Mouse (Mus musculus): ENCODE measurements around the gene Gm20425. TPM values are rescaled to one million over a fixed set of nuclear protein-coding genes. Genes with fewer than 3 reads are reported as not detected.

Gene Gm20425
- polyA plus RNA-seq (2014; fragmentation: Nextera tagmentation; extraction: Ambion mirVana): 0.21 and 1.6 TPM in 2 replicates

DNA sequence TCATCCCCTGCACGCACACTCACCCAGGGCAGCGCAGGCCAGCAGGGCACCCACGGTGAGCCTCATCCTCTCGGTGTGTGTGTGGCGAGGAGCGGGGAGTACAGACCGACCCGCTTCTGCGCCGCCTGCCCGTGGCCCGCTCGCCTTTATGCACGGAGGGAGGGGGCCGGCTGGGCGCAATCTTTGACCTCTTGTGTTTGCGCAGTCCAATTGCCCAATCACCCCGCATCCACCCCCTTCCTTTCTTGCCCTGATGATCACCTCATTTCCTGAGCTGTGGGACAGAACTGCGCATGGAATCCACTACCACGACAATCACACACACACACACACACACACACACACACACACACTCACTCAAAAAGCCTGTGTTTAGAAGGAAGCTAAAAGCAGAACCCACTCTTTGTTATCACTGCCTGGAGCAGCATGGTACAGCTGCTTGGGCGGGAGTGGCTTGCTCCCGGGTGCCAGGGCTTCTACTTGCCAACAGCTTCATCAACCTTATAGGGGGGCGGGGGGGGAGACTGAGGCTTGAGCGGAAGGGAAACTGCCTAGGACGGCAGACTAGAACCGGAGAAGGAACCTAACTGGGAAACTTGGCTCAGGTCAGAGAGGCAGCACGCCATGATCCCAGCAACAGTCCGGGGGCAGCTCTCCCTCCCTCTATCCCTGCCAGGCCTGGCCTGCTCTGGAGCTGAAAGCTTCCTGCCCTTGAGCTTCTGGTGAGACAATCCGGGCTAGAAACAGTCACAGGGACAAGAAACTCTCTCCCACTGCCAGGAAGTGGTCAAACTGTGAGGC, at the start of gene Gm20425, which contains the start of gene Trf:
TSS of gene Gm20425 (minus strand) at position 157 of the 801 bp plus-strand sequence.
TSS of gene Trf (minus strand) at position 294 of the 801 bp plus-strand sequence.
- H3K4me1 ChIP-seq (replicated peaks; ENCODE audit: control insufficient read depth, insufficient read depth, low read length): no peaks in the 10 kb centered on the region
- H3K27me3 ChIP-seq (ENCODE audit: control insufficient read depth, insufficient read depth, low read length): no peaks in the 10 kb centered on the region
- H3K4me2 ChIP-seq (replicated peaks; ENCODE audit: low read depth, low read length): no peak within 1 kb of the TSS; the same call in 1 of the 2 replicates
- WGBS: 53% methylated on average over 29 of the region's 29 CpGs
- H3K9ac ChIP-seq (ENCODE audit: low read depth, low read length): no peak within 1 kb of the TSS; the same call in 1 of the 2 replicates
- no peak within 1 kb of the TSS for H3K4me3 ChIP-seq (ENCODE audit: low read depth, low read length)
- ATAC-seq (ENCODE audit: low FRiP score): no peak
- DNase-seq (ENCODE audit: low spot score): peak; percentile 36
- peak within 1 kb of the TSS; percentile 24; the same call in 1 of the 2 replicates for H3K27ac ChIP-seq (ENCODE audit: low read depth, low read length)
- no peaks in the 10 kb centered on the region for H3K36me3 ChIP-seq (ENCODE audit: control insufficient read depth, insufficient read depth, low read length)
- H3K9me3 ChIP-seq (ENCODE audit: control insufficient read depth, low read length): no peaks in the 10 kb centered on the region

DNA sequence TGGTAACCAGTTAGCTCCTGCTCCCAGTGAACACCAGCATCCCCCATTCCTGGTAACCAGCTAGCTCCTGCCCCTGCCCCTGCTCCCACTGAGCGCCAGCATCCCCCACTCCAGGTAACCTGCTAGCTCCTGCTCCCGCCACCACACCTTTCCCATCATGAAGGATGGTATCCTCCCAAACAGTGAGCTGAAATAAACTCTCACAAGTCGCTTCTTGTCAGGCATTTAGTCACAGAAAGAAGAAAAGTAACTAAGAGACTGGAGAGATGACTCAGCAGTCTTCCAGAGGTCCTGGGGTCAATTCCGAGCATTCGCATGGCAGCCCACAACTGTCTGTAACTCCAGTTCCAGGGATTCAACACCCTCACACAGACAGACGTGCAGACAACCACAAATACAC, 46.8 kb upstream of the Gm20425 start:
- no peak overlapping the region for H3K4me2 ChIP-seq (replicated peaks; ENCODE audit: low read depth, low read length)
- H3K27me3 ChIP-seq (ENCODE audit: control insufficient read depth, insufficient read depth, low read length): no peaks in the 10 kb centered on the region
- ATAC-seq (ENCODE audit: low FRiP score) (no peak), DNase-seq (ENCODE audit: low spot score) (no peak)
- H3K4me1 ChIP-seq (replicated peaks; ENCODE audit: control insufficient read depth, insufficient read depth, low read length): no peaks in the 10 kb centered on the region
- no peak overlapping the region for H3K27ac ChIP-seq (ENCODE audit: low read depth, low read length)
- no peaks in the 10 kb centered on the region for H3K36me3 ChIP-seq (ENCODE audit: control insufficient read depth, insufficient read depth, low read length)
- WGBS: 84% methylated on average over 6 of the region's 6 CpGs
- no peak overlapping the region for H3K9ac ChIP-seq (ENCODE audit: low read depth, low read length)
- H3K9me3 ChIP-seq (ENCODE audit: control insufficient read depth, low read length): no peaks in the 10 kb centered on the region
- H3K4me3 ChIP-seq (ENCODE audit: low read depth, low read length): no peak overlapping the region

GRCm38 (mm10) chr9:103275676-103276075, 45.6 kb upstream of the Gm20425 start:
- H3K9me3 ChIP-seq (ENCODE audit: control insufficient read depth, low read length): no peaks in the 10 kb centered on the region
- H3K4me1 ChIP-seq (replicated peaks; ENCODE audit: control insufficient read depth, insufficient read depth, low read length): no peaks in the 10 kb centered on the region
- 91% methylated on average over 1 of the region's 1 CpGs for WGBS
- H3K4me2 ChIP-seq (replicated peaks; ENCODE audit: low read depth, low read length): no peak overlapping the region
- no peaks in the 10 kb centered on the region for H3K27me3 ChIP-seq (ENCODE audit: control insufficient read depth, insufficient read depth, low read length)
- H3K27ac ChIP-seq (ENCODE audit: low read depth, low read length): no peak overlapping the region
- no peak overlapping the region for H3K4me3 ChIP-seq (ENCODE audit: low read depth, low read length)
- no peak overlapping the region for H3K9ac ChIP-seq (ENCODE audit: low read depth, low read length)
- no peak for ATAC-seq (ENCODE audit: low FRiP score)
- H3K36me3 ChIP-seq (ENCODE audit: control insufficient read depth, insufficient read depth, low read length): no peaks in the 10 kb centered on the region
- no peak for DNase-seq (ENCODE audit: low spot score)

DNA sequence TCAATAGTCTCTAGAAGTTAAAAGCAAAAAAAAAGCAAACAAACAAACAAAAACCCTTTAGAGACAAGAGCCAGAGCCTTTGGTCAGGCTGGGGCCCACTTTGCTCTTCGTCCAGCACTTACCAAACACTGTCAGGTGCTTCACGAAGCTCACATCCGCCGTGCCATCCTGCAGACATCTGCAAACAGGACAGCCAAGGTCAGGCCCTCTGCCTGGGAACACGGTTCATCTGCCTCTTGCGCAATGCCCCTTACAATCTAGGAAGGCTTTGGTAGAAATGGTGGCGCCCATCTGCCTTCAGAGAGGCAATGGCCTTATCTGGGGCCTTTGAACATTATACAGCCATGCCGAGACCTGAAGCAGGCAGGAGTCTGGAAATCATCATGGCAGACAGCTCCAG, 44.7 kb upstream of the Gm20425 start:
- ATAC-seq (ENCODE audit: low FRiP score) (no peak), DNase-seq (ENCODE audit: low spot score) (no peak)
- Histone ChIP-seq H3K27ac (ENCODE audit: low read depth, low read length) (no peak overlapping the region), H3K9ac (ENCODE audit: low read depth, low read length) (no peak overlapping the region), H3K9me3 (ENCODE audit: control insufficient read depth, low read length) (no peaks in the 10 kb centered on the region), H3K4me2 (replicated peaks; ENCODE audit: low read depth, low read length) (no peak overlapping the region), H3K4me3 (ENCODE audit: low read depth, low read length) (no peak overlapping the region), H3K36me3 (ENCODE audit: control insufficient read depth, insufficient read depth, low read length) (no peaks in the 10 kb centered on the region), H3K4me1 (replicated peaks; ENCODE audit: control insufficient read depth, insufficient read depth, low read length) (no peaks in the 10 kb centered on the region), H3K27me3 (ENCODE audit: control insufficient read depth, insufficient read depth, low read length) (no peaks in the 10 kb centered on the region)
- 88% methylated on average over 8 of the region's 8 CpGs for WGBS

GRCm38 (mm10) chr9:103271104-103271503, 41.0 kb upstream of the Gm20425 start:
- 37% methylated on average over 4 of the region's 4 CpGs for WGBS
- Histone ChIP-seq H3K4me3 (ENCODE audit: low read depth, low read length) (no peak overlapping the region), H3K9ac (ENCODE audit: low read depth, low read length) (no peak overlapping the region), H3K4me2 (replicated peaks; ENCODE audit: low read depth, low read length) (no peak overlapping the region), H3K4me1 (replicated peaks; ENCODE audit: control insufficient read depth, insufficient read depth, low read length) (no peaks in the 10 kb centered on the region), H3K27ac (ENCODE audit: low read depth, low read length) (no peak overlapping the region), H3K27me3 (ENCODE audit: control insufficient read depth, insufficient read depth, low read length) (no peaks in the 10 kb centered on the region), H3K9me3 (ENCODE audit: control insufficient read depth, low read length) (no peaks in the 10 kb centered on the region), H3K36me3 (ENCODE audit: control insufficient read depth, insufficient read depth, low read length) (no peaks in the 10 kb centered on the region)
- DNase-seq (ENCODE audit: low spot score) (peak; percentile 7), ATAC-seq (ENCODE audit: low FRiP score) (no peak)

DNA sequence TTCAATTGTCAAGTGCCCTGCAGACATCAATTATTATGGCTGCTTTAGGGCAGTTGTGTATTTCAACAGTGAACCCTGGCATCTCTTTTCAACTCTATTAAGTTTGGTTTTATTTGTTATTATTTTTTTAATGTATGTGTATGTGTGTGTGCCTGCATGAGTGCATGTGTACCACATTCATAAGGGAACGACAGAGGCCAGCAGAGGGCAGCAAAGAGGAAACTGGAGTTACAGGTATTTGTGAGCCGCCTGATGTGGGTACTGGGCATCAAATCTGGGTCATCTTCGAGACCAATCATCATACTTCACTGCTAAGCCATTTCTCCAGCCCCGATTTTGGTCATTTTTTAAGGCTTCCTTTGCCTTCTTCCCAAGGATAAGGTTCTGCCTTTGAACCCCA, 35.7 kb upstream of the Gm20425 start:
- H3K9ac ChIP-seq (ENCODE audit: low read depth, low read length): no peak overlapping the region
- no peak overlapping the region for H3K4me3 ChIP-seq (ENCODE audit: low read depth, low read length)
- no peak overlapping the region for H3K4me2 ChIP-seq (replicated peaks; ENCODE audit: low read depth, low read length)
- ATAC-seq (ENCODE audit: low FRiP score): no peak
- H3K9me3 ChIP-seq (ENCODE audit: control insufficient read depth, low read length): no peaks in the 10 kb centered on the region
- no peaks in the 10 kb centered on the region for H3K4me1 ChIP-seq (replicated peaks; ENCODE audit: control insufficient read depth, insufficient read depth, low read length)
- H3K36me3 ChIP-seq (ENCODE audit: control insufficient read depth, insufficient read depth, low read length): no peaks in the 10 kb centered on the region
- no peak for DNase-seq (ENCODE audit: low spot score)
- 89% methylated on average over 4 of the region's 4 CpGs for WGBS
- H3K27me3 ChIP-seq (ENCODE audit: control insufficient read depth, insufficient read depth, low read length): no peaks in the 10 kb centered on the region
- H3K27ac ChIP-seq (ENCODE audit: low read depth, low read length): no peak overlapping the region

DNA sequence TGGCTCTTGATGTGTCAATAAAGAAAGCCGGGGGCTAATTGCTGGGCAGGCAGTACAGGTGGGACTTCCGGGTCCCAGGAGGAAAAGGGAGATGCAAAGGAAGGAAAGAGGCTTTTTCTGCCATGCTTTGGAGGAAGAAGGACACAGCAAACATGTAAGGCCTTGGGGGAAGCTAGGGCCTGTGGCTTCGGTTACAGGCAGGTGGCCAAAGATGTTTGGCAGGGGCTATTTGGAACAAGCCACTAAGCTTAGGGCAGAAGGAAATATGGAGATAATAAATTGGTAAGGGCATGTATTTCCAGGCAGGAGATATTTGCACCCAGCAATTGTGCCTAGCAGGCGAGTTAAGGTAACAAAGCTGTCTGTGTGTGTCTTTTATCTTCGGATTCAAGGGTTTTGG, 22.8 kb upstream of the Gm20425 start:
- DNase-seq (ENCODE audit: low spot score): no peak
- H3K27ac ChIP-seq (ENCODE audit: low read depth, low read length): no peak overlapping the region
- H3K4me1 ChIP-seq (replicated peaks; ENCODE audit: control insufficient read depth, insufficient read depth, low read length): no peaks in the 10 kb centered on the region
- no peaks in the 10 kb centered on the region for H3K27me3 ChIP-seq (ENCODE audit: control insufficient read depth, insufficient read depth, low read length)
- H3K4me2 ChIP-seq (replicated peaks; ENCODE audit: low read depth, low read length): no peak overlapping the region
- H3K4me3 ChIP-seq (ENCODE audit: low read depth, low read length): no peak overlapping the region
- H3K36me3 ChIP-seq (ENCODE audit: control insufficient read depth, insufficient read depth, low read length): no peaks in the 10 kb centered on the region
- no peak for ATAC-seq (ENCODE audit: low FRiP score)
- no peaks in the 10 kb centered on the region for H3K9me3 ChIP-seq (ENCODE audit: control insufficient read depth, low read length)
- no peak overlapping the region for H3K9ac ChIP-seq (ENCODE audit: low read depth, low read length)
- 88% methylated on average over 5 of the region's 5 CpGs for WGBS

DNA sequence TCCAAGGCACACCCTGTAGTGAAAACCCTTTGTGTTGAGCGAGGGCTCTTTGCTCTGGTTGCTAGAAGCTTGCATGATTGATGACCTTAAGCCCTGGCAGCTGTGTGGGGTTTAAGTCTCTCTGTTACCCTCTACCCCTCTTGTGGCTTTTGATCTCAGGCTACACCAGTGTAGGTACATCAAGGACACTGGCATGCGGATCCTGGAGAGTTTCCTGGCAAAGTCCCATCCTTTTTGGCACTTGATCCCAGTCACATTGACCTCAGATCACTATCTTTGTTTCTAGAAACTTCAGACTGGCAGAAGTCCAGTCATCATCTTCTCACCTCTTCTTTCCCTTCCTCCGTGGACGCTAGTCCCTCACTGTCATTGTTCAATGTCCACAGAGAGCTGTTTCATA, 18.5 kb upstream of the Gm20425 start:
- Histone ChIP-seq H3K27me3 (ENCODE audit: control insufficient read depth, insufficient read depth, low read length) (no peaks in the 10 kb centered on the region), H3K36me3 (ENCODE audit: control insufficient read depth, insufficient read depth, low read length) (no peaks in the 10 kb centered on the region), H3K9me3 (ENCODE audit: control insufficient read depth, low read length) (no peaks in the 10 kb centered on the region), H3K4me1 (replicated peaks; ENCODE audit: control insufficient read depth, insufficient read depth, low read length) (no peaks in the 10 kb centered on the region), H3K9ac (ENCODE audit: low read depth, low read length) (no peak overlapping the region), H3K4me2 (replicated peaks; ENCODE audit: low read depth, low read length) (no peak overlapping the region), H3K4me3 (ENCODE audit: low read depth, low read length) (no peak overlapping the region), H3K27ac (ENCODE audit: low read depth, low read length) (no peak overlapping the region)
- DNase-seq (ENCODE audit: low spot score): no peak
- WGBS: 56% methylated on average over 4 of the region's 4 CpGs
- ATAC-seq (ENCODE audit: low FRiP score): no peak

- H3K27me3 ChIP-seq (ENCODE audit: control insufficient read depth, insufficient read depth, low read length): no peaks in the 10 kb centered on the region
- no peak for DNase-seq (ENCODE audit: low spot score)
- H3K4me2 ChIP-seq (replicated peaks; ENCODE audit: low read depth, low read length): no peak overlapping the region
- no peak overlapping the region for H3K4me3 ChIP-seq (ENCODE audit: low read depth, low read length)
- no peaks in the 10 kb centered on the region for H3K4me1 ChIP-seq (replicated peaks; ENCODE audit: control insufficient read depth, insufficient read depth, low read length)
- no peaks in the 10 kb centered on the region for H3K9me3 ChIP-seq (ENCODE audit: control insufficient read depth, low read length)
- 87% methylated on average over 8 of the region's 8 CpGs for WGBS
- no peak overlapping the region for H3K27ac ChIP-seq (ENCODE audit: low read depth, low read length)
- H3K9ac ChIP-seq (ENCODE audit: low read depth, low read length): no peak overlapping the region
- H3K36me3 ChIP-seq (ENCODE audit: control insufficient read depth, insufficient read depth, low read length): no peaks in the 10 kb centered on the region
- no peak for ATAC-seq (ENCODE audit: low FRiP score)
These were observed 16.5 kb upstream of the Gm20425 start for GRCm38 (mm10) chr9:103246526-103247168.
